Mouse (Mus musculus): ENCODE measurements around the gene Slc7a9. TPM values are rescaled to one million over a fixed set of nuclear protein-coding genes. Genes with fewer than 3 reads are reported as not detected.

The Slc7a9 gene
- total RNA-seq, 2 experiments from 2014 or later = not detected

DNA sequence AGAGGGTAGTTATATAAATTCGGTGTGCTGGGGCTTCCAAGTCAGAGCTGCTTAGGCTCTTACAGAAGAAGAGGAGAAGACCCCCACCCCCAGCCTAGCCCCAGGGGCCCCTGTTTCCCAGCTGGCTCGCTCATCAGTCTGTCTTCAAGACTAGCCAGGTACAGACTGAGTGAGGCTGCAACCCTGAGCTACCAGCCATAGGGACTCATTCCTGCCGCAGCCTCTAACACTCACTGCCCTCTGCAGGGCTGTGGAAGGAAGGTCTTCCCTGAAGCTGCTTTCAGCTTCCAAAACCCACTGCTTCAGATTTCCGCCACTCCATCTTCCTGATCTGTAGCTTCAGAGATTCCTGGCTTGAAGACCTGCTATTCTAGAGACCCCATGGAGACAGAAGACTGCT is 53.4 kb downstream of the Slc7a9 start:
- no peak for DNase-seq (ENCODE audit: low spot score)
- intact Hi-C loops (cut with DNase I) = no loop called here

Other genes starting within 250 kb of the Slc7a9 start
- 1 to 10 TPM; 7.7 to 8.8 TPM for gene Lrp3, start 233.3 kb upstream of the Slc7a9 start, total RNA-seq (2021)
- 1 to 10 TPM; 8.8 to 9.9 TPM for gene Gpatch1, start 130.4 kb upstream of the Slc7a9 start, total RNA-seq (2021)
- 1 to 10 TPM; 4.4 to 6.0 TPM for gene Rhpn2, start 114.6 kb upstream of the Slc7a9 start, total RNA-seq (2021)
- gene Faap24, start 52.0 kb upstream of the Slc7a9 start, total RNA-seq (2021) = 1 to 10 TPM; 1.6 to 2.1 TPM
- 10 to 100 TPM; 14.1 to 18.9 TPM for gene Cep89, start 51.8 kb upstream of the Slc7a9 start, total RNA-seq (2021)
- gene Tdrd12, start 88.9 kb downstream of the Slc7a9 start, total RNA-seq (2021) = under 1 TPM in 1 of 2 experiments, not detected in 1; 0.42 TPM
- gene Nudt19, start 107.5 kb downstream of the Slc7a9 start, total RNA-seq (2021) = 10 to 100 TPM; 75.1 to 83.7 TPM
- under 1 TPM; 0.03 to 0.06 TPM for gene Rgs9bp, start 136.8 kb downstream of the Slc7a9 start, total RNA-seq (2021)
- 10 to 100 TPM; 12.3 to 12.6 TPM for gene Ankrd27, start 137.4 kb downstream of the Slc7a9 start, total RNA-seq (2021)
- gene Pdcd5, start 198.7 kb downstream of the Slc7a9 start, total RNA-seq (2021) = 100 to 1,000 TPM in 1 of 2 experiments, 10 to 100 TPM in 1; 95.0 to 104 TPM

Data from heart, postnatal 25 days (tissue).